26 mouse cellular contexts compared by ENCODE assay signal in the genomic region with DNA sequence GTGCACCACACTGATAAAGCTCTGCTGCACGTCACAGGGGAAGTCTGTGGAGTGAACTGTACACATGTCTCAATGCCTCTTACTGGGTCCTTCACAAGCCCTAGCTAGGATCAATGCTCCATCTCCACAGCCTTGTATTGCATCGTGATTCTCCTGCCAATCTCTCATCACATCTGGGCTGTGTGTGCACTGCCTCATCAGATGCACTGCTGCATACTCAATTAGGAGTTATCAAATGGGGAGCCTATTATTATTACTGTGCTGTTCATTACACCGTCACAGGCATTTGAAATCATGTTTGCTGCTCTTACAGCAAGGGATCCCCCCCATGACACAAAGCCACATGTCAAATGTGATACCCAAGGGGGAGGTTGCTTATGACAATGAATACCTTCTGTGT. TPM values are rescaled to one million over a fixed set of nuclear protein-coding genes. Genes with fewer than 3 reads are reported as not detected.
DNase-seq lines count a peak whose midpoint lies in the region; ATAC-seq and TF ChIP-seq lines count a peak whose summit lies in the region.
"Had no signal": no experiment of that assay in that cellular context is flagged by ENCODE, and none has a peak within 500 bp of the region (broad histone marks: within the 10 kb centered on the region; RNA-seq: fewer than 3 reads in every experiment).

No protein-coding gene starts in this region.

- H3K4me1 ChIP-seq in forebrain, embryonic 16.5 days (replicated peaks; ENCODE audit: control insufficient read depth, insufficient read depth, low read length) = peaks cover 10% of the 10 kb centered on the region
- peaks cover 5% of the 10 kb centered on the region; the same call in 1 of the 2 replicates for H3K4me1 ChIP-seq in forebrain, embryonic 12.5 days
- peaks cover 23% of the 10 kb centered on the region for H3K4me1 ChIP-seq in limb, embryonic 12.5 days (replicated peaks)
- H3K4me1 ChIP-seq in limb, embryonic 10.5 days = peaks cover 24% of the 10 kb centered on the region
- H3K4me1 ChIP-seq in limb, embryonic 13.5 days = peaks cover 22% of the 10 kb centered on the region
- H3K4me1 ChIP-seq: liver, embryonic 12.5 days had no signal

- H3K9me3 ChIP-seq in forebrain, embryonic 16.5 days (ENCODE audit: control insufficient read depth, low read length) = no peaks in the 10 kb centered on the region
- H3K9me3 ChIP-seq in forebrain, embryonic 12.5 days = no peaks in the 10 kb centered on the region
- H3K9me3 ChIP-seq in limb, embryonic 12.5 days = no peaks in the 10 kb centered on the region
- H3K9me3 ChIP-seq in limb, embryonic 10.5 days (replicated peaks) = no peaks in the 10 kb centered on the region
- H3K9me3 ChIP-seq in limb, embryonic 13.5 days = no peaks in the 10 kb centered on the region
- H3K9me3 ChIP-seq: heart, embryonic 13.5 days; liver, embryonic 12.5 days; neural tube, embryonic 12.5 days had no signal

- peaks cover 7% of the 10 kb centered on the region for H3K36me3 ChIP-seq in forebrain, embryonic 16.5 days (ENCODE audit: control insufficient read depth, insufficient read depth)
- peaks cover 12% of the 10 kb centered on the region; the same call in 1 of the 2 replicates for H3K36me3 ChIP-seq in forebrain, embryonic 12.5 days (replicated peaks)
- 0 out of 2 replicates have a peak, but pooled peaks cover 4% of the 10 kb centered on the region for H3K36me3 ChIP-seq in limb, embryonic 12.5 days
- H3K36me3 ChIP-seq in limb, embryonic 10.5 days = no peaks in the 10 kb centered on the region
- peaks cover 8% of the 10 kb centered on the region for H3K36me3 ChIP-seq in limb, embryonic 13.5 days
- H3K36me3 ChIP-seq: liver, embryonic 12.5 days had no signal

- no peak overlapping the region for H3K4me2 ChIP-seq in forebrain, embryonic 16.5 days (ENCODE audit: low read length)
- no peak overlapping the region for H3K4me2 ChIP-seq in forebrain, embryonic 12.5 days
- H3K4me2 ChIP-seq in limb, embryonic 12.5 days = no peak overlapping the region
- peak overlapping the region; percentile 17; the same call in 1 of the 2 replicates for H3K4me2 ChIP-seq in limb, embryonic 13.5 days (replicated peaks)
- H3K4me2 ChIP-seq: heart, embryonic 13.5 days; liver, embryonic 12.5 days; neural tube, embryonic 12.5 days had no signal

- no peak for DNase-seq in limb, embryonic 10.5 days (ENCODE audit: low spot score)
- peak; percentile 12 for DNase-seq in brain, embryonic 14.5 days (ENCODE audit: low read depth)
- no peak for DNase-seq in layer of hippocampus, postnatal 36 days
- no peak for DNase-seq in ovary, adult 18-20 months (ENCODE audit: low spot score)
- DNase-seq: adrenal gland, adult 2 months; cerebellum, adult 11-12 months; cerebellum, postnatal 10 days; gastrocnemius, postnatal 36 days; heart, adult 2 months; heart, postnatal 14 days; kidney, postnatal 4 days; layer of hippocampus, adult 9-11 months; lung, adult 18-20 months; lung, postnatal 10 days; midbrain, embryonic 14.5 days; thymus, adult 18-20 months; thymus, postnatal 4 days had no signal

- H3K4me3 ChIP-seq in forebrain, embryonic 16.5 days (replicated peaks; ENCODE audit: low read length) = no peak overlapping the region
- H3K4me3 ChIP-seq in forebrain, embryonic 12.5 days (replicated peaks) = no peak overlapping the region
- no peak overlapping the region for H3K4me3 ChIP-seq in limb, embryonic 12.5 days (replicated peaks)
- no peak overlapping the region for H3K4me3 ChIP-seq in limb, embryonic 10.5 days
- H3K4me3 ChIP-seq in limb, embryonic 13.5 days = no peak overlapping the region
- H3K4me3 ChIP-seq: heart, adult 2 months; heart, embryonic 13.5 days; left cerebral cortex, adult 2 months; liver, embryonic 12.5 days; neural tube, embryonic 12.5 days had no signal

- WGBS in forebrain, embryonic 16.5 days = 65% methylated on average over 3 of the region's 3 CpGs
- 75% methylated on average over 3 of the region's 3 CpGs for WGBS in forebrain, embryonic 12.5 days
- 76% methylated on average over 3 of the region's 3 CpGs for WGBS in limb, embryonic 12.5 days
- 76% methylated on average over 3 of the region's 3 CpGs for WGBS in limb, embryonic 10.5 days
- WGBS in limb, embryonic 13.5 days = 79% methylated on average over 3 of the region's 3 CpGs

- H3K27ac ChIP-seq in forebrain, embryonic 16.5 days (ENCODE audit: low read length) = no peak overlapping the region
- H3K27ac ChIP-seq in forebrain, embryonic 12.5 days = no peak overlapping the region
- H3K27ac ChIP-seq in limb, embryonic 12.5 days = 0 out of 2 replicates have a peak overlapping the region, but pooled peaks have one; percentile 5
- no peak overlapping the region for H3K27ac ChIP-seq in limb, embryonic 10.5 days
- H3K27ac ChIP-seq in limb, embryonic 13.5 days = peak overlapping the region; percentile 52
- H3K27ac ChIP-seq: heart, adult 2 months; heart, embryonic 13.5 days; left cerebral cortex, adult 2 months; liver, embryonic 12.5 days; neural tube, embryonic 12.5 days had no signal

- H3K27me3 ChIP-seq in forebrain, embryonic 16.5 days (replicated peaks; ENCODE audit: control insufficient read depth, insufficient read depth, low read length) = no peaks in the 10 kb centered on the region
- no peaks in the 10 kb centered on the region for H3K27me3 ChIP-seq in forebrain, embryonic 12.5 days
- H3K27me3 ChIP-seq in limb, embryonic 12.5 days = no peaks in the 10 kb centered on the region
- H3K27me3 ChIP-seq in limb, embryonic 10.5 days (ENCODE audit: low read depth, poor library complexity, severe bottlenecking) = no peaks in the 10 kb centered on the region
- H3K27me3 ChIP-seq in limb, embryonic 13.5 days = no peaks in the 10 kb centered on the region
- H3K27me3 ChIP-seq: heart, embryonic 13.5 days; liver, embryonic 12.5 days; neural tube, embryonic 12.5 days had no signal

- TF ChIP-seq POLR2A in brain, embryonic 14.5 days (IDR thresholded peaks at IDR 0.05; ENCODE audit: borderline replicate concordance, extremely low read depth, insufficient read depth, insufficient read length, poor library complexity, severe bottlenecking) = no peak

- peak; percentile 52 for ATAC-seq in forebrain, embryonic 16.5 days
- no peak for ATAC-seq in forebrain, embryonic 12.5 days (ENCODE audit: low FRiP score)
- ATAC-seq in limb, embryonic 12.5 days (ENCODE audit: insufficient number of reproducible peaks, insufficient read depth, low FRiP score, low TSS enrichment, low read depth) = no peak
- no peak for ATAC-seq in limb, embryonic 13.5 days (ENCODE audit: low FRiP score, low read depth)
- ATAC-seq: intestine, postnatal 0 days; liver, embryonic 12.5 days had no signal

- TF ChIP-seq CTCF in brain, embryonic 14.5 days (IDR thresholded peaks at IDR 0.05; ENCODE audit: borderline replicate concordance, extremely low read depth, insufficient read depth, insufficient read length) = no peak

- no peak overlapping the region for H3K9ac ChIP-seq in forebrain, embryonic 16.5 days (replicated peaks; ENCODE audit: low read depth, low read length)
- H3K9ac ChIP-seq in forebrain, embryonic 12.5 days = no peak overlapping the region
- H3K9ac ChIP-seq in limb, embryonic 12.5 days (replicated peaks) = no peak overlapping the region
- H3K9ac ChIP-seq in limb, embryonic 13.5 days = no peak overlapping the region
- H3K9ac ChIP-seq: heart, embryonic 13.5 days; liver, embryonic 12.5 days; neural tube, embryonic 12.5 days had no signal

RNA-seq across cellular contexts. Expression of a gene that starts 18.8 kb away (rescaled TPM):
- polyA plus RNA-seq in forebrain, embryonic 16.5 days (2015; fragmentation: Nextera tagmentation; extraction: Ambion mirVana) = 13.0 and 16.7 TPM in 2 replicates
- polyA plus RNA-seq in forebrain, embryonic 12.5 days (2016; fragmentation: Nextera tagmentation; extraction: Ambion mirVana) = 6.0 and 6.1 TPM in 2 replicates
- polyA plus RNA-seq in limb, embryonic 12.5 days (2016; fragmentation: Nextera tagmentation; extraction: Ambion mirVana) = 0.81 and 0.84 TPM in 2 replicates
- polyA plus RNA-seq in limb, embryonic 10.5 days (2016; fragmentation: Nextera tagmentation; extraction: Ambion mirVana) = 0.38 and 0.50 TPM in 2 replicates
- polyA plus RNA-seq in brain, embryonic 14.5 days (2012; rRNA removed) = 51.9 and 73.3 TPM in 2 replicates
- 1.4 and 1.6 TPM in 2 replicates for polyA plus RNA-seq in limb, embryonic 13.5 days (2015; fragmentation: Nextera tagmentation; extraction: Ambion mirVana)
- total RNA-seq in layer of hippocampus, postnatal 36 days (2021) = 100 to 1,000 TPM; 106 to 109 TPM

Comparison
In these comparisons a context has a peak if more than half of its experiments do, and no peak if none do; other contexts are left out.
1. H3K27ac ChIP-seq: peak in limb, embryonic 12.5 days (single experiment) and limb, embryonic 13.5 days (single experiment); none in forebrain, embryonic 16.5 days (single experiment), forebrain, embryonic 12.5 days (single experiment) and limb, embryonic 10.5 days (single experiment).